43 mouse cellular contexts compared by ENCODE assay signal in the genomic region with DNA sequence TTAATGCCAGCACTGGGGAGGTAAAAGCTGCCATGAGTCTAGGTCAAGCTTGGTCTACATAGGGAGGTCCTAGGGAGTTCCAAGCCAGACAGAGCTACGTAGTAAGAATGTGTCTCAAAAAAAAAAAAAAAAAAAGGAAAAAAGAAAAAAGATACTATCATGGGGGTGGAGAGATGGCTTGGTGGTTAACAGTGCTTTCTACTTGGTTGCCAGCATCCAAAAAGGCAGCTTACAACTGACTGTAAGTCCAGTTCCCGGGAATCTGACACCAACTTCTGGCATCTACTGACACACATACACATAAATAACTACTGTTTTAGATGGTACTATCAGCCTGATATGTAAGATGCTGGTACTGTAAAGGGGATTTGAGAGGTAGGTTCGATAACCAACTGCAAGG. TPM values are rescaled to one million over a fixed set of nuclear protein-coding genes. Genes with fewer than 3 reads are reported as not detected.
"Had no signal": no experiment of that assay in that cellular context is flagged by ENCODE, and none has a peak within 500 bp of the region (broad histone marks: within the 10 kb centered on the region; RNA-seq: fewer than 3 reads in every experiment).

No protein-coding gene starts in this region.

- H3K4me1 ChIP-seq: heart, embryonic 12.5 days; heart, embryonic 13.5 days; heart, embryonic 15.5 days; hindbrain, embryonic 10.5 days; hindbrain, embryonic 12.5 days; hindbrain, embryonic 13.5 days; hindbrain, embryonic 15.5 days; intestine, embryonic 15.5 days had no signal

- H3K9me3 ChIP-seq: heart, embryonic 12.5 days; heart, embryonic 13.5 days; heart, embryonic 15.5 days; hindbrain, embryonic 10.5 days; hindbrain, embryonic 12.5 days; hindbrain, embryonic 13.5 days; hindbrain, embryonic 15.5 days; intestine, embryonic 15.5 days; kidney, embryonic 15.5 days had no signal

- H3K4me3 ChIP-seq: heart, embryonic 12.5 days; heart, embryonic 13.5 days; heart, embryonic 15.5 days; hindbrain, embryonic 10.5 days; hindbrain, embryonic 12.5 days; hindbrain, embryonic 13.5 days; hindbrain, embryonic 15.5 days; intestine, embryonic 15.5 days; kidney, embryonic 15.5 days; layer of hippocampus, adult 2 months; left cerebral cortex, adult 2 months had no signal

- H3K9ac ChIP-seq: heart, embryonic 12.5 days; heart, embryonic 13.5 days; heart, embryonic 15.5 days; hindbrain, embryonic 12.5 days; hindbrain, embryonic 13.5 days; hindbrain, embryonic 14.5 days; hindbrain, embryonic 15.5 days; intestine, embryonic 15.5 days; kidney, embryonic 15.5 days had no signal

- DNase-seq: heart, postnatal 10 days; heart, postnatal 14 days; heart, postnatal 36 days; heart, postnatal 4 days; kidney, adult 18-20 months; kidney, adult 2 months; kidney, adult 8-10 months; kidney, adult 9 months; kidney, postnatal 10 days; kidney, postnatal 14 days; kidney, postnatal 25 days; kidney, postnatal 36 days; kidney, postnatal 4 days; layer of hippocampus, adult 9-11 months; layer of hippocampus, postnatal 36 days had no signal

- H3K27ac ChIP-seq: heart, embryonic 13.5 days; heart, embryonic 15.5 days; hindbrain, embryonic 10.5 days; hindbrain, embryonic 12.5 days; hindbrain, embryonic 13.5 days; hindbrain, embryonic 14.5 days; hindbrain, embryonic 15.5 days; hindbrain, postnatal 0 days; intestine, embryonic 15.5 days; kidney, embryonic 15.5 days; kidney, postnatal 0 days; layer of hippocampus, adult 2 months; left cerebral cortex, adult 2 months had no signal

- H3K36me3 ChIP-seq: heart, embryonic 12.5 days; heart, embryonic 13.5 days; heart, embryonic 15.5 days; hindbrain, embryonic 10.5 days; hindbrain, embryonic 12.5 days; hindbrain, embryonic 13.5 days; hindbrain, embryonic 15.5 days; intestine, embryonic 15.5 days; kidney, embryonic 15.5 days had no signal

- H3K27me3 ChIP-seq: hindbrain, embryonic 12.5 days; hindbrain, embryonic 15.5 days; intestine, embryonic 15.5 days; kidney, embryonic 15.5 days had no signal

RNA-seq across cellular contexts. Expression of gene Tectb, which starts 28.6 kb away (rescaled TPM):
- total RNA-seq: hematopoietic stem cell, adult 5-6 weeks; layer of hippocampus, postnatal 36 days; left cerebral cortex, adult 18-20 months; left cerebral cortex, adult 2 months had no signal
- polyA plus RNA-seq: heart, embryonic 11.5 days; heart, embryonic 12.5 days; heart, embryonic 13.5 days; heart, embryonic 14.5 days; heart, embryonic 15.5 days; heart, embryonic 16.5 days; hindbrain, embryonic 10.5 days; hindbrain, embryonic 11.5 days; hindbrain, embryonic 16.5 days; inflammation-experienced regulatory T-cells, adult 6 months; intestine, embryonic 14.5 days; intestine, postnatal 0 days; kidney, embryonic 14.5 days; kidney, embryonic 15.5 days; kidney, embryonic 16.5 days; large intestine, adult 2 months had no signal

RNA-seq across cellular contexts. Expression of gene Gucy2g, which starts 32.0 kb away (rescaled TPM):
- total RNA-seq: heart, postnatal 4 days; hematopoietic stem cell, adult 5-6 weeks; hindbrain, postnatal 0 days had no signal
- polyA plus RNA-seq: heart, embryonic 11.5 days; heart, embryonic 13.5 days; heart, embryonic 14.5 days; heart, embryonic 15.5 days; heart, embryonic 16.5 days; heart, postnatal 0 days; hindbrain, embryonic 10.5 days; hindbrain, embryonic 11.5 days; hindbrain, embryonic 12.5 days; intestine, embryonic 14.5 days; intestine, embryonic 15.5 days had no signal
